Mouse (Mus musculus) Patski (cell line): ENCODE measurements around the gene Akap13. TPM values are rescaled to one million over a fixed set of nuclear protein-coding genes. Genes with fewer than 3 reads are reported as not detected.

Experiments used
- ATAC-seq: fragments of 100-300 bp; one replicate; pipeline ENCODE4 v1.8.0; 2021
- CTCF ChIA-PET: fragments of 350-600 bp; sonication (Branson Sonifier 250); formaldehyde crosslinking; loops from one replicate; lab custom pipeline; 2022; ENCODE audit warnings: inconsistent platforms; lab: Charles Lee
- POLR2A ChIA-PET: fragments of 350-600 bp; sonication (Branson Sonifier 250); formaldehyde crosslinking; loops from one replicate; lab custom pipeline; 2022; ENCODE audit warnings: antibody characterized with exemption, inconsistent platforms; lab: Charles Lee
- DNase-seq: peaks from one replicate; pipeline ENCODE4 v3.0.0-alpha.2; 2011; ENCODE audit warnings: low read depth, low spot score
- H3K27me3 ChIP-seq: fragments of 371-371 bp; one replicate; pipeline ENCODE4 v1.5.1; 2021
- CTCF ChIP-seq: fragments of 100-300 bp; IDR thresholded peaks from one replicate; pipeline ENCODE4 v1.5.1; 2021
- in situ Hi-C: fragments of 300-500 bp; cut with MboI; formaldehyde crosslinking; loops from 3 replicates; pipeline ENCODE4 v1.11.1; 2018; ENCODE audit warnings: low pct_unique_long_range_greater_than_20kb, mixed read lengths
- polyA plus RNA-seq: library from polyadenylated mRNA; unstranded; gene quantifications from one replicate; pipeline ENCODE4 v1.2.3, GENCODE M21; 2021

Gene Akap13
- polyA plus RNA-seq, 1 experiment from 2014 or later, result 17.3 TPM

DNA sequence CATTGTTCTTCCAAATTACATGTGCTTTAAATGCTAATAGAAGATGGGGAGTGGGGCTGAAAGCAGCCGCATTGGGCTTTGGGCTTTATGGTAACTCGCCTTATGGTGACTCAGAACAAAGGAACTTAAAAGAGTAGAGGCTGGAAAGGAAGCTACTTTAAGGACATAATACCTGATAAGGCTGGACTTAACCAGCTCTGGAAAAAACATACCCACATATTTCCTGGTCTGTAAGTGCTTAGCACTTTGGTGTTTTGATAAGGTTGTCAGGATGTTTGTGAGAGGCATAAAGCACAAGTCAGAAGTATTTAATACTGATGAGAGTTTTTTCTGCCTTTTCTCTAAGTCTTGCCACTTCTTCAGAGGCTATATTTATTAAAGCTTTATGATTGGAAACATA, 128.8 kb downstream of the Akap13 start:
- ChIA-PET CTCF (interaction anchor here (1.0 to 1.1 kb wide), 2 partner anchors 9 to 69 kb away, joined by 3 to 4 read pairs; no protein-coding TSS in a partner anchor), POLR2A (no interaction called here)
- ATAC-seq (no peak), DNase-seq (no peak)
- H3K27me3 ChIP-seq, result no peaks in the 10 kb centered on the region
- in situ Hi-C loops, result no loop called here
- TF ChIP-seq CTCF, result no peak

DNA sequence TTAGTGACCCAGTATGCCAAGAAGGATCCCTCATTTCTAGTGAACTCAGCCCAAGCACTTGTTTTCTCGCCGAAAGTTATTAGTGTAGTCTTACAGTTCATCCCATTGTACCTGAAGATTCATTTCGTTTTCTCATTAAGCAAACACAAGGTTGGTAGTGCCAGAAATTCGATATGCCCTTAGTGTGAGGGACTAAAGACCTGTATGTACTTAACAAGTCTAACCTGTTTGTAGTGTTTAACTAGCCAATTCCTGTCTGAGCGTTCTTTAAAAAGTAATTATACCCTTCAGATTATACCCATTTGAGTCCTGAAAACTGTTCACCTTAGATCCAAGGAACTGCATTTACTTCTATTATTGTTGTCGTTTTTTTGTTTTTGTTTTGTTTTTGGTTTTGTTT, 130.1 kb downstream of the Akap13 start:
- CTCF ChIA-PET, result no interaction called here
- H3K27me3 ChIP-seq, result no peaks in the 10 kb centered on the region
- no peak for DNase-seq
- in situ Hi-C loops, result no loop called here
- POLR2A ChIA-PET, result no interaction called here
- no peak for ATAC-seq
- no peak for TF ChIP-seq CTCF

DNA sequence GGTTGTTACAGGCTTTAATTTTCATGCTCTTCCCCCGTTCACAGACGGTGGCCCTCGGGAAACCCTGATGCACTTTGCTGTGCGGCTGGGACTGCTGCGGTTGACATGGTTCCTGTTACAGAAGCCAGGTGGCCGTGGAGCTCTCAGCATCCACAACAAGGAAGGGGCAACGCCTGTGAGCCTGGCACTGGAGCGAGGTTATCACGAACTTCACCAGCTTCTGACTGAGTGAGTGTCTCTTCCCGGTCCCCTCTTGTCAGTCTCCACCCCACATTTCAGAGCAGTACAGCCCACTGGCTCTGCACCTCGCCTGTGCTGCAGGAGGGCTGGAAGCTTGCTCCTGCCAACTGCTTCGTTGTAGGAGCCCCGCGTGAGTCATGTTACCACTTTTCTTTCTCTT, 130.8 kb downstream of the Akap13 start:
- in situ Hi-C loops, result no loop called here
- no peak for ATAC-seq
- CTCF ChIA-PET, result no interaction called here
- H3K27me3 ChIP-seq, result no peaks in the 10 kb centered on the region
- POLR2A ChIA-PET, result no interaction called here
- no peak for DNase-seq
- TF ChIP-seq CTCF, result no peak

DNA sequence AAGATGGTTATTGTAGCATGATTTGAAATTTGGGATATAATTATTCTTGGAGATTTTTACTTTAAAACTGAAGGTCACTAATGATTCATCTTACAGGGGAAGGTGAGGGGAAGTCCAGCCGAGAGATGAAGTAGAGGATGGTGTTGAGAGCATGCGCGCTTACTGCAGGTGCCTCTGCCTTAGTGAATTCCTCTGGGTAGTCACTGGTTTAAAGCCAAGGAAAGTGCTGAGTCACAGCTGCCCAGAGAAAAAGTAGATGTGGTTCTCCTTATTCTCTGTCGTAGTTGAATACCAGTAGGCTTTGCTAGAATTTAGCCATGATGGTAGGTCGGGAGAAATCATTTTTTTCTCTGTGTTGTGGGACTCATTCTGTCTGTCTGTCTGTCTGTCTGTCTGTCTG, 132.4 kb downstream of the Akap13 start:
- ATAC-seq (no peak), DNase-seq (no peak)
- POLR2A ChIA-PET, result no interaction called here
- TF ChIP-seq CTCF, result no peak
- in situ Hi-C loops, result no loop called here
- H3K27me3 ChIP-seq, result no peaks in the 10 kb centered on the region
- CTCF ChIA-PET, result interaction anchor here (0.8 to 1.1 kb wide), 2 partner anchors 95 to 132 kb away, joined by 3 read pairs; partner anchors contain the start of gene Akap13

DNA sequence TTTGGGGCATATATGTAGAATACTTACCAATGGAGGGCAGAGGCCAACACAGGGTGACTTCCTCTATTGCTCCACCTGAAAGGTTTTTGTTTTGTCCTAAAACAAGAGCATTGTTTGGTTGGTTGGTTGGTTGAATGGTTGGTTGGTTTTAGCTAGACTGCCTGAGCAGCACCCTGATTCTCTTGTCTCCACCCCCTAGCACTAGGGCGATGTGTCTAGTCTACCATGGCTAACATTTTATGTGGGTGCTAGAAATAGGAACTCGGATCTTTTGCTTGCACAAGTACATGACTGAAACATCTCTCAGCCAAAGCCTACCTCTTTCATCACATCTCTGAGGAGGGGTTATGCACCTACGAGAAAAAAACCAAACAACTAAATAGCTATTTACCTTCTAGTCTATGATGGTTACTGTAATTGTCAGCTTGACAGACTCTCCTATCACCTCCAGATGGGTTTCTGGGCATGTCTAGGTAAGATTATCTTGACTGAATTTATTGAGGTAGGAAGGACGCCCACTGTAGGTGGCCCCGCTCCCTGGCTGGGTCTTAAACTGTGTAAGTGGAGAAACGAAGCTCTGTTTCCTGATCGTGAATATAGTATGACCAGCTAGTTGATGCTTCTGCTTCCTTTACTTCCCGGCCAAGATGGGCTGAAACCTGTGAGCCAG, 134.1 kb downstream of the Akap13 start:
- no peak for TF ChIP-seq CTCF
- no peaks in the 10 kb centered on the region for H3K27me3 ChIP-seq
- DNase-seq (no peak), ATAC-seq (no peak)
- ChIA-PET CTCF (no interaction called here), POLR2A (no interaction called here)
- in situ Hi-C loops, result no loop called here

DNA sequence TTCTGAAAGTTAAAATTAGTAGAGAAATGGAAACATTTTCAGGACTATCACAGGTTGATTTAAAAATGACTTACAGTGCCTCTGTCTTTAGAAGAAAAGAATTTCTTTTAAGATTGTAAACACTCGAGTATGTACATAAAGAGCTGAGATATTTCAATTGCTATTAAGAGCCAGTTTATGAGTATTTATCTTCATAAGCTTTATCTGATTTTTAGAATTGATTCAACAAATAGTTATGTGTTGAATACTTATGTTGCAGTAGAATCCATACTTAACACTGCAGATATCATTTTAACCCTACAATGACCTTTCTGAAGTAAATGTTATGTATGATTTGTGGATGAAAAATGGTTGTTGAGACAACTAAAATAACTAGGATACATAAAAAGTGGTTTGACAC, 136.6 kb downstream of the Akap13 start:
- no peak for ATAC-seq
- CTCF ChIA-PET, result interaction anchor here (2.6 kb wide), 1 partner anchor 9 kb away, joined by 5 read pairs; no protein-coding TSS in a partner anchor
- POLR2A ChIA-PET, result interaction anchor here (0.5 kb wide), 1 partner anchor 15 kb away, joined by 4 read pairs; no protein-coding TSS in a partner anchor
- in situ Hi-C loops, result no loop called here
- TF ChIP-seq CTCF, result no peak
- no peak for DNase-seq
- H3K27me3 ChIP-seq, result no peaks in the 10 kb centered on the region

DNA sequence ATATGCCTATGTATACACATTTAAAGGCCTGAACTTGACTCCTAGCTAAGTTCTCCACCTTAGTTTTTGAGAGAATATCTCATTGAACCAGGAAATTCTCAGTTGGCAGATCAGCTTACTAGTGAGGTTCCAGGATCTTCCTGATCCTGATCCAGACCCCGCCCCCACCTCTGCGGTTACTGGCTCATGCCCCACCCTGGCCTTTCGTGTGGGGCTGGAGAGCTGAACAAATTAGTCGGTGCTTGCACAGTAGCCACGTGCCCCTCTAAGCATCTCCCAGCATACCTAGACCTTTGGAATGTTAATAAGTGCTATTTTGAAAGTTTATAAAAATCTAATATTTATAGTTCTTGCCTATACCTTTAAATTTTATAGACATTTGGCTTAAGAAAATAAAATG, 139.5 kb downstream of the Akap13 start:
- H3K27me3 ChIP-seq, result no peaks in the 10 kb centered on the region
- in situ Hi-C loops, result no loop called here
- CTCF ChIA-PET, result interaction anchor here (1.1 kb wide), 1 partner anchor 22 kb away, joined by 3 read pairs; no protein-coding TSS in a partner anchor
- POLR2A ChIA-PET, result no interaction called here
- DNase-seq (no peak), ATAC-seq (no peak)
- TF ChIP-seq CTCF, result no peak

DNA sequence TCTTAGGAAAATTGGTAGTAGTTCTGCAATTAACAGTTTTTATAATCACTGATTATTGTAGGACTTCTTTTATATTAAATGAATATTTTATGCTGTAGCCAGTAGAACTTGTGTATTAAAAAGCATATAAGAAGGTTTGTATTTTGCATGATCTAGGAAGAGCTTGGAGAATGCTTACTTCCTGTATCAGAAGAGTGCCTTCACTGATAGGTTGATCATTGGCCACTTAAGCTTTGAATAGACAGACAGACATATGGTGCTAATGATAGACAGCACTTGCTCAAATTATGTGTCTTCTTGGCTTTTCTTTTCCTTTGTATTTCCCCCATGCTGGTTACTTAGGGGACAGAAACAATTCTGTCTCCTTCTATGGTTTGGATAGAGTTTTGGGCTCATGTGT, 139.9 kb downstream of the Akap13 start:
- ATAC-seq, result no peak
- CTCF ChIA-PET, result interaction anchor here (1.2 kb wide), 1 partner anchor 19 kb away, joined by 4 read pairs; no protein-coding TSS in a partner anchor

DNA sequence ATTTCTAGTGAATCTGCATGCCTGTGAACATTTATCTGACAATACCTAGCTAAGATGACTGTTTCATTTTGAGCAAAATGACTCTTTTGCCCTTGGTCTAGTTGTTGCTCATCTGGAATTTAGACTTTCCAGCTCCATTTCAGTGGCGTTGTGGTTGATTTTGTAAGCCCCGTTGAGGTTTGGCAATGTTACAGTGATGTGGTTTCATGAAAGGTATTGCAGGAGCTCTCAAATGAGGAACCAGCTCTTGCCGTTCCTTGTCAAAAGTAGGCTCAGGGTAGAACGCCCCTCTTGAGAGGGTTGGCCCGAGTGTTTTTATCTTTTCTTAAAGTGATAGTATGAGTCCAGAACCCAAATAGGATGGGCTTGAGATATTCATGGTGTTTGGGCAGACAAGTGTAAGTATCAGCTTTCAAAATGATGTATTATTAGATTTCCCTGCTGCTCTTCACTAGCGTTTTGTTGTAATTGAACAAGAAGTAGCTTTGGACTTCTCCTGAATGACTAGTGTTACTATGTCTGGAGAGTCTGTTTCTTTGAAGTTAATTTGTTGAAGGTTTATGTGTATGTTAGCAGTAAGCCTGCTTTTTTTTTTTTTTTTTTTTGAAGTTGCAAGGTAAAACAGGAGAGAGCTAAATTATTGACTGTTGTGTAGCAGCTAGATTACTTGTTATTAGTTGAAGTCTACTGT, 140.9 kb downstream of the Akap13 start:
- peak; percentile 48 for DNase-seq
- CTCF ChIA-PET, result interaction anchor here (0.7 to 1.5 kb wide), 4 partner anchors 13 to 104 kb away, joined by 3 to 6 read pairs (median 4); no protein-coding TSS in a partner anchor
- H3K27me3 ChIP-seq, result no peaks in the 10 kb centered on the region
- in situ Hi-C loops, result no loop called here
- no peak for TF ChIP-seq CTCF
- POLR2A ChIA-PET, result interaction anchor here (0.6 to 1.1 kb wide), 4 partner anchors 14 to 294 kb away, joined by 4 to 13 read pairs (median 6); no protein-coding TSS in a partner anchor
- peak; percentile 76 for ATAC-seq

More for the DNA sequence above, 139.9 kb downstream of the Akap13 start:
- in situ Hi-C loops, result no loop called here
- no peaks in the 10 kb centered on the region for H3K27me3 ChIP-seq
- no peak for TF ChIP-seq CTCF
- POLR2A ChIA-PET, result interaction anchor here (1.1 kb wide), 1 partner anchor 15 kb away, joined by 4 read pairs; no protein-coding TSS in a partner anchor
- DNase-seq, result no peak

DNA sequence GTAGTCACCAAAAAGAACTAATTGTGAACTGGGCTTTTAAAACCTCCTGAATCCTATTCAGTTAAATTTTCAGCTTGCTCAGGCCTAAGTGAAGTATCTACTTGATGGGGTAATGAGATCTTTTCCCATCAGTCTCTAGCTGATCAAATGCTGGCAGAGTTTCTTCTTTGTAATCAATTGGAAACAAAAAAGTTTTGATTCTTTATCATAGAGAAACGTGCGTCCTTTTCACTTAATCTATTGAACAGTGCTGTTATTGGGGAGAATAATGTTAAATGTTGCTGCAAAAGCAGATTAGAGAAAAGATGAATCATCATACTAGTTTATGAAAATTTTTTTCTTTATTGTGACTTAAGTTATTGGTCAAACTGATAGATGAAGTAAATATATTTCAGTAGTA, 142.5 kb downstream of the Akap13 start:
- CTCF ChIA-PET, result interaction anchor here (1.4 kb wide), 1 partner anchor 12 kb away, joined by 4 read pairs; no protein-coding TSS in a partner anchor
- ATAC-seq, result no peak
- no peak for DNase-seq
- in situ Hi-C loops, result no loop called here
- no peaks in the 10 kb centered on the region for H3K27me3 ChIP-seq
- POLR2A ChIA-PET, result no interaction called here
- no peak for TF ChIP-seq CTCF
